Mouse (Mus musculus): ENCODE measurements at regions not wholly inside any gene's neighbourhood (a gene's known extent, or its start where the extent isn't known, plus 50 kb on each side); places are given as distances from the start of the nearest gene placed in this dataset.

- in situ Hi-C loops (cut with MboI, MseI) = no loop called here
Measured at GRCm38 (mm10) chr12:58581811-58582572, 312.9 kb upstream of the Clec14a start.

GRCm38 (mm10) chr12:58569056-58569455 lies 300.0 kb upstream of the Clec14a start:
- in situ Hi-C loops (cut with MboI, MseI) = no loop called here

DNA sequence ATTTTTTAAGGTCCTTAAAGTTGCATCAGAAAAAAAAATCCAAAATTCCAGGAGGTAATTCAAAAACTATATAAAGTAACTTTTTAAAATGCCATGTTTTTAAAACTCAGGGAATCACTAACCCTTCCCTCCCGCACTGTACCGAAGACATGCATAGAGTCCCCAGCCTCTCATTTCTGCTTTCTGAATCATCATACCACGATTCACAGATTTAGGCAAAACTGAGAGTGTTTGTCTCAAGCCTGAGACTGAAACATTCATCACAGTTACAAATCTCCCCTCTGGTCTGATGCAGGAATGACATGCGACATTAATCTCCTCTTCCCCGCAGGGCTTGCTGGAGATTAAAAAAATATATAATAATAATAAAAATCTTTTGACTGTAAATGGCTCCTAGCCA lies 291.8 kb upstream of the Clec14a start:
- in situ Hi-C loops (cut with MboI, MseI) = no loop called here

DNA sequence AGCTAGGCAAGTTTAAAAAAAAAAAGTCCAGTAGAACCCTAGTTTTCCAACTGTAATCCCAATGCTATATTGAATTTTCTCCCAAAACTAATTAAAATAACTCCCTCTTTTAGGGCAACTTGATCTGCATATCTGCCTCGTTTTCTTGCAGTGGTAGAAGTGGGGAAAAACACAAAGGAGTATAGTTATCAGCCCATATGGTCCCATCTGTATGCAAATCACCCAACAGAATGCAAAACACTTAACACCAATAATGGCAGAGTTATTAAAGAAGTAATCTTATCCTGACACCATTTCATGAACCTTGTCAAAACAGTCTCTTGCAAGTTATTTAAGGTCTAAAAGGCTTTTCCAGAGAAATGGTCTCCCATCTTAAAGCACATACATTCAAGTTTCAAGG lies 290.7 kb upstream of the Clec14a start:
- in situ Hi-C loops (cut with MboI, MseI) = no loop called here

DNA sequence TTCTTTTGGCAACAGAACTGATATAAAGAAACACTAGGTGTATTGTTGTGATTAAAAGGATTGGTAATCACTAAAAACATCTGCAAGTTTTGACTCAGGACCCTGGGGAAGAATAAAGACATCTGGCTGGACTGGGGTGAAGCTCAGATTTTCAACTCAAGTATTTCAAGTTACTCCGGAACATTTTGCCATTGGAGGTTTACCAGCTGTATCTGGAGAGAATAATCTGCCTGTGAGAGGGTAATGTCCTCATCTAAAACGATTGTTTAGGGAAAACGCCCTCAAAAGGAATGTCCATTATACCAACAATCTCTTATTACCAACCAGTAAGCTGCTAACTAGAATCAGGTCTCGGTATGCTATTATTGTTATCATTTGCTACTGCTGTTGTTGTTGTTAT lies 288.2 kb upstream of the Clec14a start:
- in situ Hi-C loops (cut with MboI, MseI) = no loop called here

- in situ Hi-C loops (cut with MboI, MseI) = no loop called here
Measured at GRCm38 (mm10) chr12:58556741-58557140, 287.7 kb upstream of the Clec14a start.

- in situ Hi-C loops (cut with MboI, MseI) = no loop called here
Measured at GRCm38 (mm10) chr12:58556060-58556459, 287.0 kb upstream of the Clec14a start.

DNA sequence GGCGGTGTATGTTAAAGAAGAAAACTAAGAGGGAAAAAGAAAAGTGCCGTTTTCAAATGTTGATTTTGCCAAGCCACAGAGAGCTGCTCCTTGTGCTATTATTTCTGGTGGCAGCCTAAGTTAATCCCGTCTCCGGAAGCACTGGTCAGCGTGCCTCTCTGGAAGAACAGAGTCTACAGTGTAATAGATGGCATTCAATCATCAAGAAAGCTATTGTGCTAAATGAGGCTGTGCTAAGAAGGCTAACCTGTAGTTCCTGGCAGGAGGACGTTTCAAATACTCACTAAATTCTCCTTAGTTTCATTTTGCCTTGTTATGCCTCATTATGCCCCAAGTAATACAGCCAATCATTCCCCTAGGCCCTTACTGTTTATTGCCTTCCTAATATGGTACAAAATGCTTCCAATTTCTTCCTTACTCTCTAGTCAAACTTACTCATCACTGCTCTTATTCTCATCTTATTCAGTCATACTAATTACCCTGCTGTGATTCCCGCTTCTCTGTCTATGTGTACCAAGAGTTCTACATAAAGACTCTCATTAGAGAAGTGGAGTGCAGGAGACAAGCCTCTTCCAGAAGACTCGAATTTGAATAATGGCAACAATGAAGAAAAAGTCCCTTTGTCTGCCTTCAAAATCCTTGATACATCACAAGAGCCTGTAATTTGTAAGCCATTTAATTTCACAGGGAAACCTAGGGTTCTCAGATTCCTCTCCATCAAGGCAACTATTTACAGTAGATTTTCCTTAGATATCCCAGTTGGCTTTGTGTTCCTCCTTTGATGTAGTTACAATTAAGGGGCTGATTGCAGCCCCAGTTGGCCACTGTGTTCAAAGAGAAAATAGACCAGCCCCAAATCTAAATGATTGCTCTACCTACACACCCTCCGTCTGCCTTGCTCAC lies 282.0 kb upstream of the Clec14a start:
- in situ Hi-C loops (cut with MboI, MseI) = no loop called here

DNA sequence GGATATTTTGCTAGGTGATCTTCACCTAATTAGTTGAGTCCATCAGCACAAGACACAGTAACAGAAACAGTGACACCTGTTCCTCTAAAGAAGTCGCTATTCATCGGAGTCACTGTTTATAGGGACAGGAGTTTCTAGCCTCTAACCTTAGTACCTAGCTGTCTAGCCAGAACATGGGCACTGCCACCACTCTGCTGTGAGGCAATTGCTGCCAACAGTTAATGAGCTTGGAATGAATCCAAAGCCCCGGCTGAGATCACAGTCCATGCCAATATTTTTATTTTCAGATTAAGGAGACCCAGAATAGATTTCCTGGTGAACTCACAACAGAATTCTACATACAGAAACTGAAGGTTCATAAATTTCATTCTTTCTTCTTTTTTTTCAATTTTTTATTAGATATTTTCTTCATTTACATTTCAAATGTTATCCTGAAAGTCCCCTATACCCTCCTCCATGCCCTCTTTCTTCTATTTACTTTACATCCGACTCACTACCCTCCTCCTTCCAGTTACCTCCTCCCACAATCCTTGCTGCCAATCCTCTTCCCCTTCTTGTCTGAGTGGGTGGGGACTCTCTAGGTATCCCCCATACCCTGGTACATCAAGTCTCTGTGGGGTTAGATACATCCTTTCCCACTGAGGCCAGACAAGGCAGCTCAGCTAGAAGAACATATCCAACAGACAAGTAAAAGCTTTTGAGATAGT lies 276.9 kb upstream of the Clec14a start:
- in situ Hi-C loops (cut with MboI, MseI) = no loop called here

GRCm38 (mm10) chr12:58544862-58545261 lies 275.8 kb upstream of the Clec14a start:
- in situ Hi-C loops (cut with MboI, MseI) = no loop called here

DNA sequence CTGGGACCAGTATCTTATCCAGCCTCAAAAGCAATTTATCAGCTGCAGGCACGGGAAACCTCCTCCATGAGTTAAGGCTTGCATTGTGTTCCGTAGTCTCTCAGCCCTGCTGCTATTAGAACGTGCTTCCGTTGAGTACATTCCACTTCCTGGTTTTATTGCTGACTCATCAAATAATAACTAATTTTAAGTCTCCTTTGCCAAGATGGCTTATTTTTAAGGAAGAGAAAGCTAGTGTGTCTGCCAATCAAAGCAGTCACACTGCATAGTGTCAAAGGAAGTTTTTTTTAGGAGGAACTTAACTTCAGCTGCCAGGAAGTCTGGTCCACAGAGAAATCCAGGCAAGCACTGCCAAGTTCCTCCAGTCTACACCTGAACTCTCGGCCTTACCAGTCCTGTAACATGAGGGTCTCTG lies 269.2 kb upstream of the Clec14a start:
- in situ Hi-C loops (cut with MboI, MseI) = no loop called here

DNA sequence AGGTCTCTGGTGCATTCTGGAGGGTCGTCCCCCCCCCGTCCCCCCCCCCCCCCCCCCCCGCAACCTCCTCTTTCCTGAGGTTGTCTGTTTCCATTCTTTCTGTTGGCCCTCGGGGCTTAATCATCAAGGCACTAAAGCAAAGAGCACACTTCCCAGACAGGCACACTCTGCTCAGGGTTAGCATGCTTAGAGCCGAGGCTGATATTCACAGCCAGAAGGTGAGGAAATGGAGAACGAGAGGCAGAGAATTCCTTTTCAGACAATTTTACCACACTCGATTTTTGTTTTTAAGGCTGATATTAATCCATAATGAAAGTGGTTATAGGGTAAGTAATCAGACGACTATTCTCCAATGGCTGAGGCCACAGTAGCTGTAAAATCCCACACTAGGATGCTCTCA lies 268.7 kb upstream of the Clec14a start:
- in situ Hi-C loops (cut with MboI, MseI) = no loop called here

- in situ Hi-C loops (cut with MboI, MseI) = no loop called here
Measured at GRCm38 (mm10) chr12:58536381-58536992, 267.4 kb upstream of the Clec14a start.

DNA sequence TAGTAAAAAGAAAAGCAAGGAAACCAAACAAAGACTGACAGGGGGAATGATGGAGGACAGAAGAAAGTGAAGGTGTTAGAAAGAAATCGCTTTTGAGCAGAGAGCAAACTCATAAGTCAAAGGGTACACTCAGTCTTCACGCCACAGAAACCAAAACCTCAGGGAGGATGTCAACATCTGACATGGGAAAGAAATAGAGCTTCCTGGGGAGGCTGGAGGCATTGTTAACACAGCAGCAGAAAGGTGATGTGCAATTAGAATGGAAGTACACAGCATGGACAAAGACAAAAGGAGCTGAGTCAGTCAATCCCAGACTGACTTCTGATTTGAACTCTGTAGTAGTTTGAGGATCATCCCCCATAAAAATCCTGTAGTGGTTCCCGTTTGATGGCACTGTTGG lies 261.2 kb upstream of the Clec14a start:
- in situ Hi-C loops (cut with MboI, MseI) = no loop called here

DNA sequence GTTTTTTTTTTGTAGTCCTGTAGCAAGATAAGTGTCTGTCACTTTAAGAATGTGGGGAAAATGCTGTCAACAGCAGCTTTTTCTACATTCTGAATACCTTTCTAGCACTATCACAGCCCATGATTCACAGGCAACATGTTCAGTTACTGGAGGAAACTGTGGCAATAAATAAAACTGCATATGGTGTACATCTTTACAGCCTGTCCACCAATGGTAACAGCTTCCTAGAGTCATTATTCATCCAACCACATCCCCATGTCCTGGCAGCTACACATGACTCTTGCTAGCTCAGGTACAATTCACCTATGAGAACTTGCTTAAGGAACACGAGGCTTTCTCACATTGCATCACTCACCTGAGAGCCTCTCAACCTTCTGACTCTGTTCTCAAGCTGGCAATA lies 247.7 kb upstream of the Clec14a start:
- in situ Hi-C loops (cut with MboI, MseI) = loop anchor here (10.0 kb wide), 1 partner anchor 332 kb away; no protein-coding TSS in a partner anchor

GRCm38 (mm10) chr12:58513951-58514350 lies 244.9 kb upstream of the Clec14a start:
- in situ Hi-C loops (cut with MboI, MseI) = loop anchor here (10.0 kb wide), 1 partner anchor 329 kb away; no protein-coding TSS in a partner anchor

DNA sequence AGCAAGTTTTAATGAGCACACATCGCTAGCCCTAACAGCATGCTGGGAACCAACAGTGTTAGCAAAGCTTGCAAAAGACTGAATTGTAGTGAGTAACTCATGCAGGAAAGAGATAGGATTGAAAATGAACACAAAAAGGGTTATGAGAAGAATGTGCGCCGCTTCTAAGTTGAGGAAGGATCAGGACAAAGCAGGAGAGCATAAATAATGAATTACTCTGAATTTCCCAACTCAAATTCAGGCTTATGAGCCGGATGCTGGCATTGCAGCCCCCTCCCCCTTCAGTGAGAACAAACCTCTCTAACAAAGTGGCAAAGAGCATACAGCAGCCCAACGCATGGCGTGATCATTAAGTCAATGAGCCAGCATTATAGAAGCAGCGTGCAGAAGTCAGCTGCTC lies 243.6 kb upstream of the Clec14a start:
- in situ Hi-C loops (cut with MboI, MseI) = loop anchor here (10.0 kb wide), 1 partner anchor 328 kb away; no protein-coding TSS in a partner anchor

GRCm38 (mm10) chr12:58504283-58504682 lies 235.2 kb upstream of the Clec14a start:
- in situ Hi-C loops (cut with MboI, MseI) = no loop called here

DNA sequence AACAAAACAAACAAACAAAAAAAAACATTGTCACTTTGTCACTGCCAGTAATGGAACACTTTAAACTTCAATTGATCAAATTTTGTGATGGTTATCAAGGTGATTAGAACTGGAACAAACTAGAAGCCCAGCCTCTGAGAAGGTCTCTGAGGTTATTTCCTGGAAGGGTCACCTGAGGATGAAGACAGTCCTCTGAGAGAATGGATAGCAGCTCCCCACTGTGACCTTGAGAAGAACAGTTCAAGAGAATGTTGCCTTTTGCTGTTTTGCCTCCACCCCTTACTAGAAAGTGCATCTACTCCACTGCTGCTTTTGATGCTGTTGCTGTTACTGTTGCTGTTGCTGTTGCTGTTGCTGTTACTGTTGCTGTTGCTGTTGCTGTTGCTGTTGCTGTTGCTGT lies 205.1 kb upstream of the Clec14a start:
- in situ Hi-C loops (cut with MboI, MseI) = no loop called here

- in situ Hi-C loops (cut with MboI, MseI) = no loop called here
Measured at GRCm38 (mm10) chr12:58473511-58473910, 204.4 kb upstream of the Clec14a start.

DNA sequence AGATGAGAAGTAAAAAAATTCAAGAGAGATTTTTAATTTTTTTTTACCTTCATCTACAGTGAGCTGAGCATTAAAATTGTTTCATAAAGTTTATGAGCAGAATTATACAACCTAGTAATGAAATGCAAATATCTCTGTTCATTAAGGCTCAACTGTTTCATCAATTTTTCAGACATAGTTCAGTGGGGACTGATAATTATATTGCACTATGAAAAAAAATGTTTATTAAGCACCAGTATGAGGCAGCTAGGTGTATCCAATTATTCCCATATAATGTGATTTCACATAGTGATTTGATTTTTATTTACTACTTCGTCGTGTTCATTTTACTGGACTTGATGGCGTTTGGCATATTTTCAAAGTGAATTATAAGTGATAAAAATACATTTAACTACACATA lies 191.4 kb upstream of the Clec14a start:
- in situ Hi-C loops (cut with MboI, MseI) = no loop called here

DNA sequence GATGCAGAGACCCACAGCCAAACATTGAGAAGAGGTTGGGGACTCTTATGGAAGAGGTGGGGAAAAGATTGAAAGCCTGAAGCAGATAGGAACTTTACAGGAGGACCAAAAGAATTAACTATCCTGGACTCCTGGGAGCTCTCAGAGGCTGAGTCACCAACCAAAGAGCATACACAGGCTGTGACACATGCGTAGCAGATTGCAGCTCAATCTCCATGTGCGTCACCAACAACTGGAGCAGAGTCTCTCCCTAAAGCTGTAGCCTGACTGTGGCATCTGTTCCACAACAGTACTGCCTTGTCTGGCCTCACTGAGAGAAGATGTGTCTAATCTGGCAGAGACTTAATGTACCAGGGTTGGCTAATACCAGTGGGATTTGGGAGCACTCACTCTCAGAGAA lies 185.7 kb upstream of the Clec14a start:
- in situ Hi-C loops (cut with MboI, MseI) = no loop called here

Measured in T-helper 2 cell (primary cell).